Mouse (Mus musculus) forebrain, postnatal 0 days (tissue): ENCODE results near the gene Dnajc6. TPM values are rescaled to one million over a fixed set of nuclear protein-coding genes. Genes with fewer than 3 reads are reported as not detected.

Experiments
- ATAC-seq: fragments of 200-750 bp; cut with Nextera tagmentation; 2 replicates; pipeline ENCODE4 v1.8.0; 2017; ENCODE audit warnings: mild to moderate bottlenecking, moderate library complexity
- DNase-seq: peaks from one replicate; pipeline ENCODE4 v3.0.0-alpha.2; 2015
- H3K27ac ChIP-seq: fragments of 300-500 bp; sonication (generic); 2 replicates; pipeline ENCODE4 v1.5.1; 2014; ENCODE audit warnings: low read depth, mild to moderate bottlenecking, antibody characterized with exemption, low read length, moderate library complexity, mixed read lengths
- H3K27me3 ChIP-seq: fragments of 300-500 bp; sonication (generic); 2 replicates; pipeline ENCODE4 v1.6.1; 2014; ENCODE audit warnings: mild to moderate bottlenecking, low read length, mixed read lengths; ENCODE audit not compliant: insufficient read depth
- H3K36me3 ChIP-seq: fragments of 300-500 bp; sonication (generic); 2 replicates; pipeline ENCODE4 v1.6.1; 2014; ENCODE audit warnings: mild to moderate bottlenecking, moderate library complexity; ENCODE audit not compliant: insufficient read depth
- H3K4me1 ChIP-seq: fragments of 300-500 bp; sonication (generic); 2 replicates; pipeline ENCODE4 v1.6.1; 2014; ENCODE audit warnings: antibody characterized with exemption; ENCODE audit not compliant: insufficient read depth
- H3K4me2 ChIP-seq: fragments of 300-500 bp; sonication (generic); 2 replicates; pipeline ENCODE4 v1.6.1; 2014; ENCODE audit warnings: low read depth, mild to moderate bottlenecking, moderate library complexity
- H3K4me3 ChIP-seq: fragments of 300-500 bp; sonication (generic); 2 replicates; pipeline ENCODE4 v1.5.1; 2014; ENCODE audit warnings: low read depth, low read length, mixed read lengths
- H3K9ac ChIP-seq: fragments of 300-500 bp; sonication (generic); 2 replicates; pipeline ENCODE4 v1.6.1; 2014; ENCODE audit warnings: mild to moderate bottlenecking
- H3K9me3 ChIP-seq: fragments of 300-500 bp; sonication (generic); 2 replicates; pipeline ENCODE4 v1.6.1; 2016; ENCODE audit warnings: low read length
- CTCF ChIP-seq: sonication (generic); IDR thresholded peaks from 2 replicates; pipeline ENCODE4 v1.5.1; 2016; ENCODE audit warnings: antibody characterized with exemption, control low read depth, low read depth
- WGBS: fragments of 180-500 bp; shearing (Covaris S2); extraction: QIAGEN DNeasy Blood & Tissue Kit; methylation state at CpG from one replicate; pipeline ENCODE4 v1.1.7; 2014; 5-methylcytosine and 5-hydroxymethylcytosine counted together
- polyA plus RNA-seq: library from polyadenylated mRNA; unstranded; fragments of >200 nt; fragmentation: Nextera tagmentation; extraction: Ambion mirVana; gene quantifications from 2 replicates; pipeline ENCODE4 v1.2.1, GENCODE M21; 2015
- total RNA-seq: library from RNA; depleted of rRNA; stranded (reverse); fragments of >200 nt; gene quantifications from 2 replicates; pipeline ENCODE4 v1.2.3, GENCODE M21; 2014

The Dnajc6 gene
- total and polyA plus RNA-seq, 2 experiments from 2014 or later: 46.0 to 153 TPM

- ATAC-seq: peak; percentile 82
- WGBS: 2% methylated on average over 33 of the region's 33 CpGs
- H3K4me2 ChIP-seq: peak overlapping the region; percentile 71
Observed at GRCm38 (mm10) chr4:101549958-101550591, 53.6 kb downstream of the Dnajc6 start.

GRCm38 (mm10) chr4:101550671-101551161, 54.3 kb downstream of the Dnajc6 start:
- TF ChIP-seq CTCF: no peak

More at GRCm38 (mm10) chr4:101549958-101550591, 53.6 kb downstream of the Dnajc6 start:
- Histone ChIP-seq H3K36me3 (no peaks in the 10 kb centered on the region), H3K9me3 (no peaks in the 10 kb centered on the region), H3K4me3 (peak overlapping the region; percentile 58), H3K9ac (peak overlapping the region; percentile 87), H3K27ac (peak overlapping the region; percentile 86), H3K27me3 (no peaks in the 10 kb centered on the region), H3K4me1 (no peaks in the 10 kb centered on the region; the same call in 1 of the 2 replicates)
- TF ChIP-seq CTCF: no peak
- peak; percentile 77 for DNase-seq

GRCm38 (mm10) chr4:101551425-101551824, 55.0 kb downstream of the Dnajc6 start:
- WGBS: 18% methylated on average over 4 of the region's 4 CpGs
- no peak for TF ChIP-seq CTCF
- peak overlapping the region; percentile 87 for H3K9ac ChIP-seq
- DNase-seq (no peak), ATAC-seq (no peak)
- no peaks in the 10 kb centered on the region for H3K36me3 ChIP-seq
- no peak overlapping the region for H3K27ac ChIP-seq
- H3K9me3 ChIP-seq: no peaks in the 10 kb centered on the region
- peak overlapping the region; percentile 71 for H3K4me2 ChIP-seq
- peak overlapping the region; percentile 58 for H3K4me3 ChIP-seq
- H3K27me3 ChIP-seq: no peaks in the 10 kb centered on the region
- no peaks in the 10 kb centered on the region; the same call in 1 of the 2 replicates for H3K4me1 ChIP-seq

More at GRCm38 (mm10) chr4:101550671-101551161, 54.3 kb downstream of the Dnajc6 start:
- H3K9me3 ChIP-seq: no peaks in the 10 kb centered on the region
- no peaks in the 10 kb centered on the region for H3K36me3 ChIP-seq
- 1% methylated on average over 33 of the region's 33 CpGs for WGBS
- H3K4me3 ChIP-seq: peak overlapping the region; percentile 58
- no peaks in the 10 kb centered on the region; the same call in 1 of the 2 replicates for H3K4me1 ChIP-seq
- H3K9ac ChIP-seq: peak overlapping the region; percentile 87
- H3K27ac ChIP-seq: peak overlapping the region; percentile 86
- no peaks in the 10 kb centered on the region for H3K27me3 ChIP-seq
- ATAC-seq (peak; percentile 76), DNase-seq (peak; percentile 72)
- H3K4me2 ChIP-seq: peak overlapping the region; percentile 71

- peak; percentile 12 for DNase-seq
Observed at GRCm38 (mm10) chr4:101552372-101552771, 55.9 kb downstream of the Dnajc6 start.

GRCm38 (mm10) chr4:101555016-101555415, 58.6 kb downstream of the Dnajc6 start:
- H3K9ac ChIP-seq: no peak overlapping the region
- H3K36me3 ChIP-seq: no peaks in the 10 kb centered on the region
- H3K4me3 ChIP-seq: no peak overlapping the region
- 88% methylated on average over 4 of the region's 4 CpGs for WGBS
- no peaks in the 10 kb centered on the region for H3K9me3 ChIP-seq
- DNase-seq (no peak), ATAC-seq (no peak)
- no peak for TF ChIP-seq CTCF
- H3K27ac ChIP-seq: no peak overlapping the region
- no peak overlapping the region for H3K4me2 ChIP-seq
- no peaks in the 10 kb centered on the region; the same call in 1 of the 2 replicates for H3K4me1 ChIP-seq
- H3K27me3 ChIP-seq: no peaks in the 10 kb centered on the region

More at GRCm38 (mm10) chr4:101552372-101552771, 55.9 kb downstream of the Dnajc6 start:
- peak overlapping the region; percentile 71 for H3K4me2 ChIP-seq
- no peaks in the 10 kb centered on the region; the same call in 1 of the 2 replicates for H3K4me1 ChIP-seq
- ATAC-seq: no peak
- H3K36me3 ChIP-seq: no peaks in the 10 kb centered on the region
- TF ChIP-seq CTCF: no peak
- no peak overlapping the region for H3K27ac ChIP-seq
- H3K4me3 ChIP-seq: no peak overlapping the region
- 11% methylated on average over 5 of the region's 5 CpGs for WGBS
- no peak overlapping the region for H3K9ac ChIP-seq
- no peaks in the 10 kb centered on the region for H3K27me3 ChIP-seq
- H3K9me3 ChIP-seq: no peaks in the 10 kb centered on the region

- Histone ChIP-seq H3K4me1 (no peaks in the 10 kb centered on the region), H3K27ac (no peak overlapping the region), H3K9me3 (no peaks in the 10 kb centered on the region), H3K4me3 (no peak overlapping the region), H3K27me3 (no peaks in the 10 kb centered on the region), H3K36me3 (no peaks in the 10 kb centered on the region), H3K4me2 (no peak overlapping the region), H3K9ac (no peak overlapping the region)
- TF ChIP-seq CTCF: no peak
- 72% methylated on average over 4 of the region's 4 CpGs for WGBS
- DNase-seq (no peak), ATAC-seq (no peak)
Observed at GRCm38 (mm10) chr4:101560137-101560536, 63.7 kb downstream of the Dnajc6 start.

GRCm38 (mm10) chr4:101562836-101563235, 66.4 kb downstream of the Dnajc6 start:
- no peak overlapping the region for H3K9ac ChIP-seq
- WGBS: 63% methylated on average over 7 of the region's 7 CpGs

More at GRCm38 (mm10) chr4:101562836-101563235, 66.4 kb downstream of the Dnajc6 start:
- no peak for TF ChIP-seq CTCF
- no peaks in the 10 kb centered on the region for H3K36me3 ChIP-seq
- no peak overlapping the region for H3K27ac ChIP-seq
- no peaks in the 10 kb centered on the region for H3K9me3 ChIP-seq
- no peak overlapping the region for H3K4me3 ChIP-seq
- ATAC-seq (no peak), DNase-seq (peak; percentile 24)
- H3K4me1 ChIP-seq: no peaks in the 10 kb centered on the region
- no peak overlapping the region for H3K4me2 ChIP-seq
- H3K27me3 ChIP-seq: no peaks in the 10 kb centered on the region
